Mouse (Mus musculus): ENCODE measurements around the gene Mrpl24. TPM values are rescaled to one million over a fixed set of nuclear protein-coding genes. Genes with fewer than 3 reads are reported as not detected.

Gene Mrpl24
- total RNA-seq, 2 experiments from 2014 or later: 43.9 to 44.7 TPM

DNA sequence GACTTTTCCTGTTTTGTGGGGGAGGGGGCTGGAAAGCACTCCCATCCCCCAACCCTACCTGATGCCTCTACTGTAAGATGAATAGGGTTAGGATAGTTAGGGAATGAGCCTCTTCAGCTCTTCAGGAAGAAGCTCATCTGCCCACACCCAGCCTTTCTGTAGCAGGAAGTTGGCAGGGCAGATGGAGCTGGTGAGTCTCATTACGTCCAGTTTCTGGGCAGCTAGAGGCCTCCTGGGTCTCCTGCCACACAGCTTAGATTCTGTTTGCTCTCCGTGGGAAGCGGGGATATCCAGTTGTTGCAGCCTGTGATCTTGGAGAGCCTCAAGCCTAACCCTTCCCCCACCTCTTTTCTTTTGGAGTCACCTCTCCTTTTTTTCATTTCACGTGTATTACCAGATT lies 9.4 kb upstream of the Mrpl24 start:
- no peak for DNase-seq

DNA sequence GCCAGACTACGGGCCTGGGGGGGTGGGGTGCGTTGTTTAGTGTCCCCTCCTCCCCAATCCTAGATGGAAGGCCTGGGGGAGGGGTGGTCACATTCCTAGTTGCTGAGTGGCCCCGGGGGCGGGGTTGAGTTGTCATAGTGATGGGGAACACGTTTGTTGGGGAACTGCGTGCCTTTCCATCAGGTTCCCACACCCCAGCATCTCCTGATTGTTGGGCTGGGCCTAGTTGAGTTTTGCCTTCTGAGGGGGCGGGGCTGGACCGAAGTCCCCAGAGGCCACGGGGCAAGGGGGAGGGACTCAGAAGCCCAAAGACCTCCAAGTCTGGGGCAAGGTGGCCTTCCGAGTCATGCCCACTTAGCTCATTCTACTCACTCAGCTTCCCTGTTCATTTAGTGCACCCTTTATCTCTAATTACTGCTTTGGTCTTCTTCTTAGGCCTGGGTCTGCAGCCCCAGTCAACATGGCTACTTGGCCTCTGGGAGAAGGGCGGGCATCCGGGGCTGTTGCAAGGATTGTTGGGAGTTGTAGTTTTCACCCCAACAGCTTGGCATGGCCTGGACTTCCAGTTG lies 8.6 kb upstream of the Mrpl24 start:
- peak; percentile 82 for DNase-seq

DNA sequence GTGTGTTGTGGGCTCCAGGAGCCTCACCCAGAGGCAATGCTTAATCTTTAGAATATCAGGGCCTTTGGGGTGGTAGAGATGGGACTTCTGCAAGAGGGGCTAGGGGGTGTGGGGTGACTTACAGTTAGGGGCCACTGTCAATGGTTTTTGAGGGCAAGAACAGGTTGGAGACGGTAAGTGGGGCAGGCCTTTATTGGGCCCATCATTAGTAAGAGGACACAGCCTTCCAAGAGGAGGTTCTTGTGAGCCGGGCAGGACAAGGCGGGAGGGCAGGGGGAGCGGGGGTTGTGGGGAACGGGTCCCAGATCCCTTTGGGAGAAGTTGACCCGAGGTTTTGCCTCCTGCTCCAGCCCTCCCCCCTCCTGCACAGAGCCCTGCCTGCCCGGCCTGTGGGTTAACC lies 5.8 kb upstream of the Mrpl24 start:
- no peak for DNase-seq

DNA sequence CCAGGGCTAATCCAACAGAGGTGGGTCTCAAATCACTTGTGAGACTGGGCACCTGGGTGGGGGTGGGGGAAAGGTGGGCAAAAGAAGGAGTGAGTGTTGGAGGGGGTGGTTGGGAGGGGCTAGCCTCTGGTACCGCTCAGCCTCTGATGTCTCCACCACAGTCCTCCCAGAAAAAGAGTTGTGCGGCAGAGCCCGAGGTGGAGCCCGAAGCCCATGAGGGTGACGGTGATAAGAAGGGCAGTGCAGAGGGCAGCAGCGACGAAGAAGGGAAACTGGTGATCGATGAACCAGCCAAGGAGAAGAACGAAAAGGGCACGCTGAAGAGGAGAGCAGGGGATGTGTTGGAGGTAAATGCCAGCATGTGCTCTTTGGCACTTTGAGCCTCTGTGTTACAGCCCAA lies 5.4 kb upstream of the Mrpl24 start:
- DNase-seq: no peak

DNA sequence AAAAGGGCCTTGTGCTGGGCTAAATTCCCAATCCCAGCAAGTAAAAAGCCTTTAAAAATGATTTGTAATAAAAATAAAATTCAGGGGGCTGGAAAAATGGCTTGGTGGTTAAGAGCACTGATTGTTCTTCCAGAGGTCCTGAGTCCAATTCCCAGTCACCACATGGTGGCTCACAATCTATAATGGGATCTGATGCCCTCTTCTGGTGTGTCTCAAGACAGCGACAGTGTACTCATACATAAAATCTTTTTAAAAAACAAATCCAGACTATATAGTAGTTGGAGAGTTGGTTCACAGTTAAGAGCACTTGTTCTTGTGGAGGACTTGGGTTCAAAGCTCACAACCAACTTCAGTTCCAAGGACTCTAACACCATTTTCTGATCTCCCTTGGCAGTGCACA lies 2.3 kb upstream of the Mrpl24 start:
- DNase-seq: no peak

DNA sequence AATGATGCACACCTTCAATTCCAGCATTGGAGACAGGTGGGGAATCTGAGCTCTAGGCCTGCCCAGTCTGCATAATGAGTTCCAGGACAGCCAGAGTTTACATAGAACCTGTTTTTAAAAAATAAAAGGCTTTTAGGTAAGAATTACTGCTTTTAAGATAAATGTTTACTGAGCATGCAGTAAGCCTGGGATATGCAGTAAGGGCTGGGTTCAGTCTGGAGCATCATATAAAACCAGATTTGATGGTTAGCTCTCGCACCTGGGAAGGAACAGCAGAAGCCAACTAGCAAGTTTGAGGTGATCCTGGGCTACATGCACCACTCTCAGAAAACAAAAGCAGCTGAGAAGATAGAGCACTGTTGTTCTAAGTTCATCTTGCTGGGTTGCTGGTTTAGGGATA lies 755 bp upstream of the Mrpl24 start:
- DNase-seq: no peak

DNA sequence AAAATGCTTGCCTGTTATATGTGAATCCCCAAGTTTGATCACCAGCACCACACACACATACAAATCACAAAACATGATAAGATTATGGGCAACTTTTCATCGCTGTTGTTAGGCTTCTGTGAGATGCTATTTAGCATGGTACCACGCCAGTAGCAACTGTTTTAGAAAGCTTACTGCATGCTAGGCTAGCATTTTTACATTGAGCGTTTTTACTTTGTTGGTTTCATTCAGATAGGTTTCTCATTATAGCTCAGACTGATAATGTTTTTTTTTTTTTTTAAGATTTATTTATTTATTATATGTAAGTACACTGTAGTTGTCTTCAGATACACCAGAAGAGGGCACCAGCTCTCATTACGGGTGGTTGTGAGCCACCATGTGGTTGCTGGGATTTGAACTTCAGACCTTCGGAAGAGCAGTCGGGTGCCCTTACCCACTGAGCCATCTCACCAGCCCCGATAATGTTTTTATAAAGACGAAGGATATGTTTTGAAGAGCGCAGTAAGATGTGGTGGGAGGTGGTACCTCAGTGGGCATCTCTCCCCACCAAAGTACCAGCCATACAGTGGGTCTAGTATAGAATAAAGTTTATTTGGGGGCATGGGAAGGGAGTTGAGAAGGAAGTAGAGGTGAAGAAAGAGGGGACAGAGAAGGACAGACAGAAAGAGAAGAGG lies 1.1 kb downstream of the Mrpl24 start:
- no peak for DNase-seq

DNA sequence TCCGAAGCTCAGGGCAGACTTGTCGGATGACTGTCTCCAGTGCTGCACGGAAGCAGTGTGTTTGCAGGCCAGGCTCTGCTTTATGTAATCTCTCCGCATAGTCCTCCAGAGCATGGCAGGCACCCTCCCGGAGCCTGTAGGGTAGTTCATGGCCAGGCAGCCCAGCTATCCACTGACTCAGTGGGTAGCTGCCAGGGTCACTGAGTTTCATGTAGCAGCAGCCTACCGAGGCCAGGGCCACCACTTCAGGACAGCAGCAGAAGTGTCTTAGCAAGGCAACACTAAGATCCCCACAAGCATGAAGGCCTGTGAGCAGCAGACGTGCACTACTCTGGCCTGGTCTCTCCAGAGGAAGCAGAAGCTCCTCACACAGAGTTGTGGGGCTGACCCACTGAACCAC lies 5.7 kb downstream of the Mrpl24 start:
- DNase-seq: no peak

DNA sequence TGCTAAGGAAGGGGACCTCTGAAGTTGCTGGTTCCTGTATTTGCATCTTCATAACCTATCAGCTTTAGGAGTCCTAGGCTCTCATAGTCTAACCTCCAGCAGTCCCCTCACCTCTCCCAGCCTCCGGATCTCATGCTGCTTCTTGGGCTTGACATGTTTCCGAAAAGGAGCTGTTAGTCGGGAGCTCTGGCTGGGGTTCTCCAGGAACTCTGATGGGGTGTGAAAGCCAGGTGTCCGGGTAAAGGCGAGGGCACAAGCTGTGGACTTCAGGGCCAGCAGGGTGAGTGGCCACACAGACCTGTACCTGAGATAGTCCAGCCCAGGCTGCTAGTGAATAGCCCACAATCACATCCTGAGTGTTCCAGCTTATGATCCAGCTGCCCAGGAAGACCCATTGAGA lies 8.1 kb downstream of the Mrpl24 start:
- no peak for DNase-seq

DNA sequence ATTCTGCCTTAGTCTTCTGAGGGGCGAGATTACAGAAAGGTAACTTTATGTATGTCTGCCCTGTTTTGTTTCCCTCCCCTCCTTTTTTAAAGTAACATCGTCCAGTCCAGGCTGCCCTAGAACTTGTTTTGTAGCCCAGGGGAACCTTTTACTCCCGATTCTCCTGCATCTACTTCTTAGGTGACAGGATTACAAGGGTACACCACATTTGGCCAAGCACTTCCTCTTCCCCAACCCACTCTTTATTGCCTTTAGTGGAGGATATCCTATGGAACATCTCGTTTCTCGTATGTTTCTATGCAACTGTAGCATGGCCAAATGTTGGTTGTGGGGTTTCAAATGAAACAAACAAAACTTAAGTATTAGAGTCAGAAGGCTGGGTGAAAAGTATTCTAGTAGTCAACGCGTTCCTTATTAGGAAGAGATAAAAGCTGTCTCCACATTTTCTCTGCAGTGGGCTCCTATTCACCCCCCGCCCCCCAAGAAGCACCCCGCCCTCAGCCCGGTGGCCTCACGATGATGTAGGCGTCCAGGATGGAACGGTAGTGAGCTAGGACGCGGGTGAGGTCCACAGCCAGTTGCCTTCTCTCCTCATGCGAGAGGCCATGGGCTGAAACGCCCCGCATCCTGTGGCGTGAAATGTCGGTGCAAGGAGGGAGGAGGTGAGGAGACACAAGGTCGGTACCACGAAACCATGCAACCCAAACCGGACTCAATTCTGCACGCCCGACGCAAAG lies 10.2 kb downstream of the Mrpl24 start:
- DNase-seq: no peak

DNA sequence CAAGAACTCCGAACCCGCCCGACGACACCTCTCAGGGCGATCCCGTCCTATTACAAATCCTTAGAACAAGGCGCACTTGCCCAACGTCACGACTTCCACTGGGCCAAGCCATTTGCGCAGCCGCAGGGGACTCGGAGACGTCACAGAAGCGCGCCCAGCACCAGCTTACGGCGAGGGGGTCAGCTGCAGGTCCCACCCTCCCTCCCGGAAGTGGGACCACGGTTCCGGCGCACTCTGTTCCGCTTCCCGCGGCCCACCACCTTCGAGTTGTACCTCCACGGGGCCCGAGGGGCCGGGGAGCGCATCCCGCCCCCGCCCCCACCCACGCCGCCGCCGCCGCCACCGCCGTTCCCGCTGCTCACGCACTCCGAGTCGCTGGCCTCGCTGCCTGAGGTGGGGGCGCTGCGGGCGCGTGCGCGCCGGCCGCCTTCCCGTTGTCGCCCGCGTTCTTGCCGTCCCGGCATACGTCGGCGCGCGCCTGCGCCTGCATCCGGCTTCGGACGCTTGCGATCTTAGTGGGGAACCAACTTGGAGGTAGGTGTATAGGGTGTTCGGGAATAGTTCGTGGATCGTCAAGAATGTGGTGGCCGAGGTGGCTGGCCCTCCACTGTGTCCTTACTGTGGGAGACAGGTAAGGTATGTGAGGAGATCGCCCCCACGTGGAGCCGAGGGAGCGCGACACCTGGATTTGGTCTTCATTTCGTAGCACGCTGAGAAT lies 10.9 kb downstream of the Mrpl24 start, which contains the start of the genes Isg20l2 and Rrnad1:
Gene Isg20l2, plus strand, starts transcription at position 237 of the 718 bp plus-strand sequence.
Gene Rrnad1, minus strand, starts transcription at position 640 of the 718 bp plus-strand sequence.
- DNase-seq: peak; percentile 96

DNA sequence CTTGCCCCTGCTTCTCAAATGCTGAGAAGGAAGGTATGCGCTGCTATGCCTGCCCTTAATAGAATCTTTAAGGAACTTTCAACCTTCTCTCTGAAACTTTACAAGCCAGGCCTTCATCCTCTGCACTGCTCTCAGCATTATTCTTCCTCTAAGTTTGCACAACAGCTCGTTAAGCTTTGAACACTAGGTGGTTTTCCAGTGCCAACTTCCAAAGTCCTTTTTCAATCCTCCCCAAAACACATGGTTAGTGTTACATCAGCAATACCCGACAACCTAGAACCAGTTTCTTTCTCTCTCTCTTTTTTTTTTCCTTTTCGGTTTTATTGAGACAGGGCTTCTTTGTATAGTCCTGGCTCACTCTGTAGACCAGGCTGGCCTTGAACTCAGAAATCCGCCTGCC lies 14.7 kb downstream of the Mrpl24 start:
- no peak for DNase-seq

DNA sequence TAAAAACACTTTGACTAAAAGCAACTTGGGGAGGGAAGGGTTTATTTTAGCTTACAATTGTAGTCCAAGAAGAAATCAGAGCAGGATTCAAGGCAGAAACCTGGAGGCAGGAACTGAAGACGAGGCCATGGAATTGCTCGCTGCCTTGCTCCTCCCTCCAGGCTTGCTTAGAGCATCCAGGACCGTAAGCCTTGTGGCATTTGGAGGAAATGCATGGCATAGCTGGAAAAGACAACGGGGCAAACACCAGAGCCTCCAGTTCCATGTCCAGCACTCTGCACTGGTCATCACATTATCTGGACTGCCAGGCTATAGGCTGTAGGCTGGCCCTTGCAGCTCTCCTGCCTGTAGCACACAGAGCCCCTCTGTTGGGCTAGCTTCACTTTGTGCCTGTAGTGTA lies 15.2 kb downstream of the Mrpl24 start:
- DNase-seq: no peak

DNA sequence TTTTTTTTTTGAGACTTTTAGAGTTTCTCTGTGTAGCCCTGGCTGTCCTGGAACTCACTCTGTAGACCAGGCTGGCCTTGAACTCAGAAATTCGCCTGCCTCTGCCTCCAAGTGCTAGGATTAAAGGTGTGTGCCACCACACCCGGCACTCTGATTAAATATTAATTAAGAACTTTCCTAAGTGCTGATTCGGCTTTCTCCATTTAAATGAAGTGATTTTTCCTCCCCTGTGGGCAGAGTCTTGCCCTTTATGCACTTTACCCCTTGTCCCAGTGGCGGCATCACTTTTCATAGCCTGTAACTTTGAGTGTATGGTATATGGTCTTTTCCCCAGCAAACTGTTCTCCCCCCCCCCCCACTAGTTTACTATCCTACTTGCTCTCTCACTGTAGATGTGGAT lies 15.9 kb downstream of the Mrpl24 start:
- DNase-seq: no peak

DNA sequence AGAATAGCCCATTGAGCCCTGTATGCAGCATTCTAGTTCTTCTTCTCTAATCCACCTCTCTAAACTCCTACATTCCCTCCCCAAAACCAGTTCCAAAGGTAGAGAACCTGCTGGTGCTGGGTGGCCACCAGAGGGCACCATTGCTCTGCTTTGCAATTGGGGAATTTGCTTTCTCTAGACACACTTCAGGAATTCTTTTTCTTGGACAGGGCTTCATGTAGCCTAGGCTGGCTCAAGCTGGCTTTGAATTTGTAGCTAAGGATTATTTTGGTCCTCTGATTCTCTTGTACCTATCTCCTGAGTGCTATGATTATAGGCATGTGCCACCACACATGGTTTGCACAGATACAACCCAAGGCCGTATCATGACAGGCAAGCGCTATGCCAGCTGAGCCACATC lies 16.5 kb downstream of the Mrpl24 start:
- DNase-seq: peak; percentile 37

DNA sequence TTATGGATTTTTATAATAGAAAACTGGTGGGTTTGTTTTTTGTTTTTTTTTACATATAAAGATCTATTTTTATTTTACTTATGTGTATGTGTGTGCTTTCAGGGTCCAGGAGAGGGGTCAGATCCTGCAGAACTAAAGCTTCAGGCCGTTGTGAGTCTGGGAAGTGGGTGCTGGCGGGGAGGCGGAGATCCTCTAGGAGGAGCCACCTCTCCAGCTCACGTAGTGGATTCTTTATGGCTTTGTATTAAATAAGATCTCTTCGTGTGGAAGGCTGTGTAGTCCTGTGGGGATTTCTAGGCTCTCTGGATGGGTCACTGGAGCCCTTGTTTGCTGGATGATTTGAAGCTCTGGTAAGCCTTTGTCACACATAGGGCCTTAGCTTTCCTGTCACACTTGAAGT lies 21.3 kb downstream of the Mrpl24 start:
- DNase-seq: no peak

DNA sequence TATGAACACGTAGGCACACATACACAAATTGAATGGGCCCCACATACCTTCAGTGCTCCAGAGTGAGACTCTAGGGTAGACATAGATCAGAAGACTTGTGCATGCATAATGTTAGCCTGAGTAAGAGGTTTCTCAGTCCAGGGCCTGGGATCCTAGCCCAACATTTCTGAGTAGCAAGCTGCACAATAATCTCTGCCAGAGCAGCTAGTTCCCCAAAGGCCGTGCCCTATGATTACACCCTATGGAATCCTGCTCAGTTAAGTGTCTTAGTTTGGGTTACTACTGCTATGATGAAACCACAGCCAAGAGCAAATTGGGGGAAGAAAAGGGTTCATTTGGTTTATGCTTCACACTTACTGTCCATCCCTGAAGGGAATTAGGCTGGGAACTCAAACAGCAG lies 23.2 kb downstream of the Mrpl24 start:
- DNase-seq: no peak

DNA sequence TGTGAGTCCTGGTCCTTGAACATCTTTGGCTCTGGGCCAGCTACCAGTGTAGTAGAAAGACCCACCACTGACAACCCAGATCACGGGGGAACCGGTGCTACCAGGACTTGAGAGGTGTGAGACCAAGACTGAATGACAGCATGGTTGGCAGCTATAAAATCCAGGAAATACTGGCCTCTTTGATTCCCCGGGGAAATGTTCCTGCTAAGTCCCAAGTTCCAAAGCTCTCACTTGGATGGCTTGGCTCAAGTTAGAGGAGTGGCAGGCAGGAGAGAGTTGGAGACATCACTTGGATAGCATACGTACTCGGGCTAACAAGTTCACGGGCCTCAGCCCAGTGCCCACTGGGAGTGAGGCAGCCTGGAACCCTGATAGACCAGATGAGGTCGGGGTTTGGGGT lies 24.3 kb downstream of the Mrpl24 start:
- DNase-seq: no peak

DNA sequence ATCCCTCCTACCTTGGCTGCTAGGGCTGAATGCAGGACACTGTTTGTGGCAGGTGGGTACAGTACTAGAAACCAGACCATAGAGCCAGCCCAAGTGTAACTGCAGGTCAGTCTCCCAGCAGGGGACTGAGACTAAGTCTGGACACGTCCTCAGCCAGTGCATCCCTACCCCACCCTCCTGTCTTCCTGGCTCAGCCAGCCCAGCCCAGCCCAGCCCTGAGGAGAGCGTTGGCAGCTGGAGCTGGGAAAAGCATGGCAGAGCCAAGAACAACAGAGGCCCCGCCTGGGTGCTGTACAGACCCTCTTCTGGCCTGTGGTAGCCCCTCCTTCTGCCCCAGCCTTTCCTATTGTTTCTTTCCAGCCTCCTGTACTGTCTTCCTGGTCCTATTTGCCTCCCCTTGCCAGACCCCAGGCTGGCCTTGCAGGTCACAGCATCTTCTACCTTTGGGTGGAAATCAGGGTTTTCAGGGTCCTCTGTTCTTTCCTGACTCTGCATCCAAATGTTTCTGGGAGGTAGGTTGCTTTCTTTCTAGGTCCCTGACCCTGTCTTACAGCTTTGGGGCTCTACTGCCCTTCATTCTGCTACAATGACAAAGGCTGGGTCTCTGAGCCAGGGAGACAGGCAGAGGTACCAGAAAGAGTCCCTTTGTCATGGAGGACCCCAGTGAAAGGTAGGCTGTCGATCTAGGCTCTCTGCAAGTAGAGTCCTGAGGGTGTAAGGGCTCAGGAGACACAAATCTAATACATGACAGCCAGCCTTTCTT lies 25.7 kb downstream of the Mrpl24 start:
- DNase-seq: peak; percentile 42

DNA sequence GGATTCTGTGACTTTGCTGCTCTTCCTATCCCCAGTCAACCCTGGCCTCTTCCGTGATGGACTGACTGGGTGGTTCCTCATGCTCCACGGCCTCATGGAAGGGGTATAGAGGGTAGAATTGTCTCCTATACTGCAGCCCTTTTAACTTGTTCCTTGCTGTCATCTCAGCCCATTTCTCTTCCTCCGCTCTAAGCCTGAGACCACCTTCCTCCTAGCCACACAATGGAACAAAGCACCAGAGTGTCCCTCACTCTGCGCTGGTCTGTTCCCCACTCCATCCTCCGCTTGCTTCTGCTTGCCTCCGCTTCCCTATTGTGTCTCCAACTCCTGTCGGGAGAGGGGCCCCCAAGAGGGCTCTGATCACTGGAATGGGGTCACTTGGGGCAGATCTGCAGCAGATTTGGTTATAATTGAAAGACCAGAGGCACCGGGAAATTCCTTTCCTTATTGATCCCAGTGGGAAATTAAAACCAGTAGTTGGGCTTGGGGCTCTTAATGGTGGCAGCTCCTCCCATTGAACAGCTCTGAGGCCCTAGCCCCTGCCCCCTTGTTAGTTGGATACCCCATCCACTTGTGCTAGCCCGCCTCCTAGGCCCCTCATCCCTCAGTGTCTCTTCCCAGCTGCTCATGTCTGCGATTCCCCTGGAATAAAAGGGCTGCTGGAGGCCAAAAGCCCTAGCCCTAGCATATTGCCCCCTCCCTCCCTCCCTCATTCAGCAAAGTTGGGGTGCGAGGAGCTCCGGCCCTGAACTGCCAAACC lies 26.7 kb downstream of the Mrpl24 start:
- DNase-seq: no peak

DNA sequence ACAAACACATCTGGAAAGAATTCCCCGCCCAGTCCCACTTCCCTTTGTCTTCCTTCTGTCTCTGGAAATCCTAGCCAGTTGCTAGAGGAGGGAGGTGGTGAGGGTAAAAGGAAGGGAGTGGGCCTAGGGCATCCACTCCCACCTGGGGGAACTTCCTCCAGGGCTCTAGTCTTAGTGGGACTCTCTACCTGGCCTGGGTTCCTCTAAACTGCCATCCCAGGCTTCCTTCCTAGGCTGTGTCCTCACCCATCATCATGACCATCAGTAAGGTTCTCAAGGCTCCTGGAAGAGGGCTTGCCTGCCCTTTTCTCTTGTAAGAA lies 27.2 kb downstream of the Mrpl24 start:
- DNase-seq: no peak

Measured in gastrocnemius, postnatal 25 days (tissue).